Mouse (Mus musculus) hindbrain, embryonic 16.5 days (tissue): ENCODE measurements around the gene Etv4. TPM values are rescaled to one million over a fixed set of nuclear protein-coding genes. Genes with fewer than 3 reads are reported as not detected.

Experiments
- ATAC-seq: fragments of 200-750 bp; cut with Nextera tagmentation; 2 replicates; pipeline ENCODE4 v1.8.0; 2017; ENCODE audit warnings: moderate TSS enrichment, moderate library complexity
- H3K27ac ChIP-seq: fragments of 300-500 bp; sonication (generic); 2 replicates; pipeline ENCODE4 v1.5.1; 2014; ENCODE audit warnings: low read depth, mild to moderate bottlenecking, control low read depth, low read length, moderate library complexity
- H3K27me3 ChIP-seq: fragments of 300-500 bp; sonication (generic); replicated peaks from 2 replicates; pipeline ENCODE4 v1.6.1; 2014; ENCODE audit warnings: low read length; ENCODE audit not compliant: control insufficient read depth, insufficient read depth
- H3K36me3 ChIP-seq: fragments of 300-500 bp; sonication (generic); 2 replicates; pipeline ENCODE4 v1.6.1; 2014; ENCODE audit warnings: mild to moderate bottlenecking, low read length, moderate library complexity, mixed read lengths; ENCODE audit not compliant: control insufficient read depth, insufficient read depth
- H3K4me1 ChIP-seq: fragments of 300-500 bp; sonication (generic); 2 replicates; pipeline ENCODE4 v1.6.1; 2014; ENCODE audit warnings: low read depth, low read length; ENCODE audit not compliant: control insufficient read depth, insufficient read depth
- H3K4me2 ChIP-seq: fragments of 300-500 bp; sonication (generic); 2 replicates; pipeline ENCODE4 v1.6.1; 2014; ENCODE audit warnings: mild to moderate bottlenecking, low read length, control low read depth, moderate library complexity
- H3K4me3 ChIP-seq: fragments of 300-500 bp; sonication (generic); 2 replicates; pipeline ENCODE4 v1.5.1; 2014; ENCODE audit warnings: mild to moderate bottlenecking, low read length, control low read depth, moderate library complexity
- H3K9ac ChIP-seq: fragments of 300-500 bp; sonication (generic); 2 replicates; pipeline ENCODE4 v1.6.1; 2014; ENCODE audit warnings: low read depth, mild to moderate bottlenecking, control low read depth, low read length, moderate library complexity
- H3K9me3 ChIP-seq: fragments of 300-500 bp; sonication (generic); 2 replicates; pipeline ENCODE4 v1.6.1; 2014; ENCODE audit warnings: mild to moderate bottlenecking, low read length, moderate library complexity; ENCODE audit not compliant: control insufficient read depth
- WGBS: fragments of 180-500 bp; shearing (Covaris S2); extraction: QIAGEN DNeasy Blood & Tissue Kit; methylation state at CpG from one replicate; pipeline ENCODE4 v1.1.7; 2014; 5-methylcytosine and 5-hydroxymethylcytosine counted together
- polyA plus RNA-seq: library from polyadenylated mRNA; unstranded; fragments of >200 nt; fragmentation: Nextera tagmentation; extraction: Ambion mirVana; gene quantifications from 2 replicates; pipeline ENCODE4 v1.2.1, GENCODE M21; 2015

The Etv4 gene
- polyA plus RNA-seq, 1 experiment from 2014 or later: 21.7 TPM

- ATAC-seq: no peak; the same call in 1 of the 2 replicates
- no peak overlapping the region; the same call in 1 of the 2 replicates for H3K27ac ChIP-seq
- no peaks in the 10 kb centered on the region for H3K36me3 ChIP-seq
- H3K4me3 ChIP-seq: no peak overlapping the region
- 42% methylated on average over 1 of the region's 1 CpGs for WGBS
- H3K9me3 ChIP-seq: no peaks in the 10 kb centered on the region
- H3K4me1 ChIP-seq: peaks cover 12% of the 10 kb centered on the region
- peak overlapping the region; percentile 97 for H3K4me2 ChIP-seq
- H3K9ac ChIP-seq: no peak overlapping the region
- peaks cover 47% of the 10 kb centered on the region for H3K27me3 ChIP-seq
Observed at GRCm38 (mm10) chr11:101783135-101783534, 2.0 kb downstream of the Etv4 start.

- H3K36me3 ChIP-seq: no peaks in the 10 kb centered on the region
- H3K9me3 ChIP-seq: no peaks in the 10 kb centered on the region
- no peak overlapping the region for H3K4me3 ChIP-seq
- no peak overlapping the region for H3K9ac ChIP-seq
- no peak overlapping the region for H3K4me2 ChIP-seq
- no peak for ATAC-seq
- H3K27ac ChIP-seq: no peak overlapping the region
- peaks cover 4% of the 10 kb centered on the region; the same call in 1 of the 2 replicates for H3K4me1 ChIP-seq
- WGBS: 76% methylated on average over 4 of the region's 4 CpGs
- H3K27me3 ChIP-seq: peaks cover 21% of the 10 kb centered on the region
Observed at GRCm38 (mm10) chr11:101776846-101777245, 8.3 kb downstream of the Etv4 start.

- peaks cover 9% of the 10 kb centered on the region; the same call in 1 of the 2 replicates for H3K36me3 ChIP-seq
- WGBS: under 1% methylated on average over 16 of the region's 16 CpGs
- peaks cover 30% of the 10 kb centered on the region for H3K27me3 ChIP-seq
- H3K9me3 ChIP-seq: no peaks in the 10 kb centered on the region
- H3K4me1 ChIP-seq: peaks cover 4% of the 10 kb centered on the region; the same call in 1 of the 2 replicates
- H3K4me3 ChIP-seq: peak overlapping the region; percentile 34
- peak; percentile 69; the same call in 1 of the 2 replicates for ATAC-seq
- H3K27ac ChIP-seq: no peak overlapping the region
- peak overlapping the region; percentile 20; the same call in 1 of the 2 replicates for H3K9ac ChIP-seq
- peak overlapping the region; percentile 61 for H3K4me2 ChIP-seq
Observed at GRCm38 (mm10) chr11:101772449-101772848, 12.7 kb downstream of the Etv4 start.

GRCm38 (mm10) chr11:101772027-101772426, 13.1 kb downstream of the Etv4 start:
- 5% methylated on average over 5 of the region's 5 CpGs for WGBS
- H3K9ac ChIP-seq: no peak overlapping the region
- peak overlapping the region; percentile 61 for H3K4me2 ChIP-seq
- peaks cover 30% of the 10 kb centered on the region for H3K27me3 ChIP-seq
- ATAC-seq: no peak
- H3K4me1 ChIP-seq: peaks cover 4% of the 10 kb centered on the region; the same call in 1 of the 2 replicates
- no peak overlapping the region for H3K27ac ChIP-seq
- H3K4me3 ChIP-seq: no peak overlapping the region
- no peaks in the 10 kb centered on the region for H3K9me3 ChIP-seq
- peaks cover 13% of the 10 kb centered on the region for H3K36me3 ChIP-seq

GRCm38 (mm10) chr11:101770266-101770665, 14.9 kb downstream of the Etv4 start:
- Histone ChIP-seq H3K9me3 (no peaks in the 10 kb centered on the region), H3K9ac (no peak overlapping the region), H3K36me3 (peaks cover 23% of the 10 kb centered on the region), H3K4me1 (peaks cover 4% of the 10 kb centered on the region; the same call in 1 of the 2 replicates), H3K4me3 (no peak overlapping the region), H3K27me3 (peaks cover 28% of the 10 kb centered on the region), H3K27ac (no peak overlapping the region), H3K4me2 (no peak overlapping the region)
- ATAC-seq: no peak
- WGBS: 88% methylated on average over 12 of the region's 12 CpGs

- H3K27ac ChIP-seq: no peak overlapping the region
- H3K4me3 ChIP-seq: no peak overlapping the region
- no peak overlapping the region for H3K9ac ChIP-seq
- WGBS: 91% methylated on average over 6 of the region's 6 CpGs
- peaks cover 19% of the 10 kb centered on the region for H3K27me3 ChIP-seq
- H3K9me3 ChIP-seq: no peaks in the 10 kb centered on the region
- no peak overlapping the region for H3K4me2 ChIP-seq
- peaks cover 4% of the 10 kb centered on the region; the same call in 1 of the 2 replicates for H3K4me1 ChIP-seq
- ATAC-seq: no peak
- peaks cover 31% of the 10 kb centered on the region for H3K36me3 ChIP-seq
Observed at GRCm38 (mm10) chr11:101768721-101769120, 16.4 kb downstream of the Etv4 start.

- Histone ChIP-seq H3K9ac (no peak overlapping the region), H3K9me3 (no peaks in the 10 kb centered on the region), H3K27me3 (peaks cover 15% of the 10 kb centered on the region), H3K4me1 (0 out of 2 replicates have a peak, but pooled peaks cover under 1% of the 10 kb centered on the region), H3K27ac (no peak overlapping the region), H3K4me2 (no peak overlapping the region), H3K4me3 (no peak overlapping the region), H3K36me3 (peaks cover 34% of the 10 kb centered on the region)
- 67% methylated on average over 5 of the region's 5 CpGs for WGBS
- no peak for ATAC-seq
Observed at GRCm38 (mm10) chr11:101767326-101767725, 17.8 kb downstream of the Etv4 start.

- WGBS: 87% methylated on average over 8 of the region's 8 CpGs
- no peak overlapping the region for H3K4me2 ChIP-seq
- H3K27ac ChIP-seq: no peak overlapping the region
- H3K4me1 ChIP-seq: no peaks in the 10 kb centered on the region
- H3K4me3 ChIP-seq: no peak overlapping the region
- no peaks in the 10 kb centered on the region for H3K27me3 ChIP-seq
- no peak overlapping the region for H3K9ac ChIP-seq
- no peaks in the 10 kb centered on the region for H3K9me3 ChIP-seq
- no peak for ATAC-seq
- peaks cover 43% of the 10 kb centered on the region for H3K36me3 ChIP-seq
Observed at GRCm38 (mm10) chr11:101764546-101764945, 20.6 kb downstream of the Etv4 start.

GRCm38 (mm10) chr11:101763723-101764122, 21.4 kb downstream of the Etv4 start:
- H3K27me3 ChIP-seq: no peaks in the 10 kb centered on the region
- 0 out of 2 replicates have a peak, but pooled peaks have one; percentile 58 for ATAC-seq
- 51% methylated on average over 7 of the region's 7 CpGs for WGBS
- H3K4me2 ChIP-seq: no peak overlapping the region
- no peak overlapping the region for H3K27ac ChIP-seq
- H3K4me1 ChIP-seq: no peaks in the 10 kb centered on the region
- H3K36me3 ChIP-seq: peaks cover 48% of the 10 kb centered on the region
- no peak overlapping the region for H3K9ac ChIP-seq
- no peaks in the 10 kb centered on the region for H3K9me3 ChIP-seq
- H3K4me3 ChIP-seq: no peak overlapping the region
